Mouse (Mus musculus): ENCODE results near the gene Camta1. TPM values are rescaled to one million over a fixed set of nuclear protein-coding genes. Genes with fewer than 3 reads are reported as not detected.

Gene Camta1
- total RNA-seq, 1 experiment: 9.3 TPM

DNA sequence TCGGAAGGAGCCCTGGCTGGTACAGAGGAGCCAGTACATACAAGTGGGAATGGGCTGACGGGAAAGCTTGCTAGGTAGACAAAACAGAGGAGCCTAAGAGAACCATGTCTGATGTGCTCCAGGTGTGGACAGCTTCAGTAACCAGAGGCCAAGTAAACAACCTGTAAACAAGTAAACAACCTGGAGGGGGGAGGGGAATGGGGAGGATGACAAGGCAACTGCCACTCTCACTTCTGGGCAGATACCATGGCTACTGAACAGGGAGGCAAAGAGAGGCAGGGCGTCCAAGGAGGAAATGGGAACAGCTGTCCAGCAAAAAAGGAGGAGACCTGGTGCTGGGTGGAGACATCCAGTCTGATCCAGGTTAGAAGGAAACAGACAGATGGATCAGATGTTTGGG, 88.0 kb downstream of the Camta1 start:
- no peak for DNase-seq (ENCODE audit: low read depth, low spot score)
- in situ Hi-C loops (cut with MboI; ENCODE audit: low sequenced_read_pairs in 2 of 2, unreplicated experiment in 2 of 2): no loop called here
- Histone ChIP-seq H3K27ac (ENCODE audit: insufficient read depth, low read depth, low read length, poor library complexity, severe bottlenecking) (no peak overlapping the region), H3K9me3 (ENCODE audit: control insufficient read depth, insufficient read depth, low read depth, low read length) (no peaks in the 10 kb centered on the region), H3K36me3 (ENCODE audit: control insufficient read depth, insufficient read depth, low read length, poor library complexity, severe bottlenecking) (no peaks in the 10 kb centered on the region), H3K4me3 (ENCODE audit: insufficient read depth in 1 of 2, low read depth in 1 of 2, low read length in 2 of 2, poor library complexity in 1 of 2, severe bottlenecking in 1 of 2) (no peak overlapping the region), H3K4me1 (ENCODE audit: control insufficient read depth in 2 of 2, insufficient read depth in 2 of 2, low read length in 2 of 2, poor library complexity in 1 of 2) (no peaks in the 10 kb centered on the region), H3K9ac (ENCODE audit: insufficient read depth, low read depth, low read length, poor library complexity, severe bottlenecking) (no peak overlapping the region)
- TF ChIP-seq CHD2 (IDR thresholded peaks at IDR 0.05; ENCODE audit: low read depth, low read length) (no peak), ZNF384 (IDR thresholded peaks at IDR 0.05; ENCODE audit: low read depth, low read length) (no peak), ZC3H11A (IDR thresholded peaks at IDR 0.05; ENCODE audit: borderline replicate concordance, low read depth, low read length) (no peak), MAFK (IDR thresholded peaks at IDR 0.05; ENCODE audit: insufficient read depth, low read depth, low read length) (no peak), HCFC1 (IDR thresholded peaks at IDR 0.05; ENCODE audit: borderline replicate concordance, insufficient read depth, low read length) (no peak)

- in situ Hi-C loops (cut with MboI; ENCODE audit: low sequenced_read_pairs in 2 of 2, unreplicated experiment in 2 of 2): no loop called here
- H3K4me1 ChIP-seq (ENCODE audit: control insufficient read depth in 2 of 2, insufficient read depth in 2 of 2, low read length in 2 of 2, poor library complexity in 1 of 2): no peaks in the 10 kb centered on the region
- no peak overlapping the region for H3K9ac ChIP-seq (ENCODE audit: insufficient read depth, low read depth, low read length, poor library complexity, severe bottlenecking)
- H3K36me3 ChIP-seq (ENCODE audit: control insufficient read depth, insufficient read depth, low read length, poor library complexity, severe bottlenecking): no peaks in the 10 kb centered on the region
- H3K9me3 ChIP-seq (ENCODE audit: control insufficient read depth, insufficient read depth, low read depth, low read length): no peaks in the 10 kb centered on the region
- DNase-seq (ENCODE audit: low read depth, low spot score): no peak
- H3K27ac ChIP-seq (ENCODE audit: insufficient read depth, low read depth, low read length, poor library complexity, severe bottlenecking): no peak overlapping the region
- TF ChIP-seq CHD2 (IDR thresholded peaks at IDR 0.05; ENCODE audit: low read depth, low read length) (no peak), MAFK (IDR thresholded peaks at IDR 0.05; ENCODE audit: insufficient read depth, low read depth, low read length) (no peak), HCFC1 (IDR thresholded peaks at IDR 0.05; ENCODE audit: borderline replicate concordance, insufficient read depth, low read length) (no peak), ZC3H11A (IDR thresholded peaks at IDR 0.05; ENCODE audit: borderline replicate concordance, low read depth, low read length) (no peak), ZNF384 (IDR thresholded peaks at IDR 0.05; ENCODE audit: low read depth, low read length) (no peak)
- no peak overlapping the region for H3K4me3 ChIP-seq (ENCODE audit: insufficient read depth in 1 of 2, low read depth in 1 of 2, low read length in 2 of 2, poor library complexity in 1 of 2, severe bottlenecking in 1 of 2)
Measured at GRCm38 (mm10) chr4:151773007-151773406, 88.7 kb downstream of the Camta1 start.

GRCm38 (mm10) chr4:151770697-151771096, 91.0 kb downstream of the Camta1 start:
- Histone ChIP-seq H3K4me3 (ENCODE audit: insufficient read depth in 1 of 2, low read depth in 1 of 2, low read length in 2 of 2, poor library complexity in 1 of 2, severe bottlenecking in 1 of 2) (no peak overlapping the region), H3K36me3 (ENCODE audit: control insufficient read depth, insufficient read depth, low read length, poor library complexity, severe bottlenecking) (no peaks in the 10 kb centered on the region), H3K4me1 (ENCODE audit: control insufficient read depth in 2 of 2, insufficient read depth in 2 of 2, low read length in 2 of 2, poor library complexity in 1 of 2) (no peaks in the 10 kb centered on the region), H3K9ac (ENCODE audit: insufficient read depth, low read depth, low read length, poor library complexity, severe bottlenecking) (no peak overlapping the region), H3K27ac (ENCODE audit: insufficient read depth, low read depth, low read length, poor library complexity, severe bottlenecking) (no peak overlapping the region), H3K9me3 (ENCODE audit: control insufficient read depth, insufficient read depth, low read depth, low read length) (no peaks in the 10 kb centered on the region)
- no peak for TF ChIP-seq ZC3H11A (IDR thresholded peaks at IDR 0.05; ENCODE audit: borderline replicate concordance, low read depth, low read length)
- TF ChIP-seq HCFC1 (IDR thresholded peaks at IDR 0.05; ENCODE audit: borderline replicate concordance, insufficient read depth, low read length): no peak
- TF ChIP-seq CHD2 (IDR thresholded peaks at IDR 0.05; ENCODE audit: low read depth, low read length): no peak
- no peak for TF ChIP-seq MAFK (IDR thresholded peaks at IDR 0.05; ENCODE audit: insufficient read depth, low read depth, low read length)
- TF ChIP-seq ZNF384 (IDR thresholded peaks at IDR 0.05; ENCODE audit: low read depth, low read length): no peak
- in situ Hi-C loops (cut with MboI; ENCODE audit: low sequenced_read_pairs in 2 of 2, unreplicated experiment in 2 of 2): no loop called here
- no peak for DNase-seq (ENCODE audit: low read depth, low spot score)

DNA sequence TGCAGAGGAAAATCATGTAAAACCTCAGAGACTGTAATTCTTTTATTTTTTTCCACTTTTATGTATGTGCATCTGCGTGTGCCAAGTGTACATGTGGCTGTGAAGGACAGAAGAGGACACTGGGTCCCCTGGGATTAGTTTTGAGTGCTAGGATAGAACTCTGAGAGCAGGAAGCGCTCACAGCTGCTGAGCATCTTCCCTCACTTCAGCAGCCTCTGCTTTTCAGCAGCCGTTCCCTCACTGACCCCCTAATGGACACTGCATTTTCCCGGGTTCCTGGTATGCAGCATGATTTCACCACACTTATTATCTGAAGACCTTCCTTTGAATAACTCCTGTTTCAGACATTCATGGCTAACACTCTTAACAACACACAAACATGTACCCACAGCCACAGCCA, 93.9 kb downstream of the Camta1 start:
- H3K4me1 ChIP-seq (ENCODE audit: control insufficient read depth in 2 of 2, insufficient read depth in 2 of 2, low read length in 2 of 2, poor library complexity in 1 of 2): no peaks in the 10 kb centered on the region
- H3K9me3 ChIP-seq (ENCODE audit: control insufficient read depth, insufficient read depth, low read depth, low read length): no peaks in the 10 kb centered on the region
- no peaks in the 10 kb centered on the region for H3K36me3 ChIP-seq (ENCODE audit: control insufficient read depth, insufficient read depth, low read length, poor library complexity, severe bottlenecking)
- TF ChIP-seq HCFC1 (IDR thresholded peaks at IDR 0.05; ENCODE audit: borderline replicate concordance, insufficient read depth, low read length) (no peak), MAFK (IDR thresholded peaks at IDR 0.05; ENCODE audit: insufficient read depth, low read depth, low read length) (no peak), ZNF384 (IDR thresholded peaks at IDR 0.05; ENCODE audit: low read depth, low read length) (no peak)
- no peak overlapping the region for H3K27ac ChIP-seq (ENCODE audit: insufficient read depth, low read depth, low read length, poor library complexity, severe bottlenecking)
- H3K9ac ChIP-seq (ENCODE audit: insufficient read depth, low read depth, low read length, poor library complexity, severe bottlenecking): no peak overlapping the region
- no peak overlapping the region for H3K4me3 ChIP-seq (ENCODE audit: insufficient read depth in 1 of 2, low read depth in 1 of 2, low read length in 2 of 2, poor library complexity in 1 of 2, severe bottlenecking in 1 of 2)
- no peak for DNase-seq (ENCODE audit: low read depth, low spot score)
- in situ Hi-C loops (cut with MboI; ENCODE audit: low sequenced_read_pairs in 2 of 2, unreplicated experiment in 2 of 2): no loop called here

- H3K36me3 ChIP-seq (ENCODE audit: control insufficient read depth, insufficient read depth, low read length, poor library complexity, severe bottlenecking): no peaks in the 10 kb centered on the region
- no peak overlapping the region for H3K27ac ChIP-seq (ENCODE audit: insufficient read depth, low read depth, low read length, poor library complexity, severe bottlenecking)
- TF ChIP-seq MAFK (IDR thresholded peaks at IDR 0.05; ENCODE audit: insufficient read depth, low read depth, low read length): no peak
- TF ChIP-seq HCFC1 (IDR thresholded peaks at IDR 0.05; ENCODE audit: borderline replicate concordance, insufficient read depth, low read length): no peak
- TF ChIP-seq CHD2 (IDR thresholded peaks at IDR 0.05; ENCODE audit: low read depth, low read length): no peak
- no peak for TF ChIP-seq ZC3H11A (IDR thresholded peaks at IDR 0.05; ENCODE audit: borderline replicate concordance, low read depth, low read length)
- TF ChIP-seq ZNF384 (IDR thresholded peaks at IDR 0.05; ENCODE audit: low read depth, low read length): no peak
- H3K4me3 ChIP-seq (ENCODE audit: insufficient read depth in 1 of 2, low read depth in 1 of 2, low read length in 2 of 2, poor library complexity in 1 of 2, severe bottlenecking in 1 of 2): no peak overlapping the region
- in situ Hi-C loops (cut with MboI; ENCODE audit: low sequenced_read_pairs in 2 of 2, unreplicated experiment in 2 of 2): no loop called here
- DNase-seq (ENCODE audit: low read depth, low spot score): no peak
- H3K4me1 ChIP-seq (ENCODE audit: control insufficient read depth in 2 of 2, insufficient read depth in 2 of 2, low read length in 2 of 2, poor library complexity in 1 of 2): no peaks in the 10 kb centered on the region
- H3K9me3 ChIP-seq (ENCODE audit: control insufficient read depth, insufficient read depth, low read depth, low read length): no peaks in the 10 kb centered on the region
- no peak overlapping the region for H3K9ac ChIP-seq (ENCODE audit: insufficient read depth, low read depth, low read length, poor library complexity, severe bottlenecking)
Measured at GRCm38 (mm10) chr4:151767361-151767760, 94.3 kb downstream of the Camta1 start.

Measured in ES-E14 (cell line).